Mouse (Mus musculus): ENCODE measurements around the gene Tomm40.

- peak; percentile 88 for TF ChIP-seq CHD2 (IDR thresholded peaks at IDR 0.05; ENCODE audit: low read depth, low read length)
- TF ChIP-seq MAFK (IDR thresholded peaks at IDR 0.05; ENCODE audit: insufficient read depth, low read depth, low read length) = no peak
- TF ChIP-seq HCFC1 (IDR thresholded peaks at IDR 0.05; ENCODE audit: borderline replicate concordance, insufficient read depth, low read length) = peak; percentile 63; the same call in 1 of the 2 replicates
Observed at GRCm38 (mm10) chr7:19715239-19716054, at the start of gene Tomm40.
